Mouse (Mus musculus): ENCODE results near the gene Samhd1.

The Samhd1 gene

GRCm38 (mm10) chr2:157073378-157074052 lies 61.5 kb downstream of the Samhd1 start:
- DNase-seq (ENCODE audit: low spot score in 2 of 2): no peak

DNA sequence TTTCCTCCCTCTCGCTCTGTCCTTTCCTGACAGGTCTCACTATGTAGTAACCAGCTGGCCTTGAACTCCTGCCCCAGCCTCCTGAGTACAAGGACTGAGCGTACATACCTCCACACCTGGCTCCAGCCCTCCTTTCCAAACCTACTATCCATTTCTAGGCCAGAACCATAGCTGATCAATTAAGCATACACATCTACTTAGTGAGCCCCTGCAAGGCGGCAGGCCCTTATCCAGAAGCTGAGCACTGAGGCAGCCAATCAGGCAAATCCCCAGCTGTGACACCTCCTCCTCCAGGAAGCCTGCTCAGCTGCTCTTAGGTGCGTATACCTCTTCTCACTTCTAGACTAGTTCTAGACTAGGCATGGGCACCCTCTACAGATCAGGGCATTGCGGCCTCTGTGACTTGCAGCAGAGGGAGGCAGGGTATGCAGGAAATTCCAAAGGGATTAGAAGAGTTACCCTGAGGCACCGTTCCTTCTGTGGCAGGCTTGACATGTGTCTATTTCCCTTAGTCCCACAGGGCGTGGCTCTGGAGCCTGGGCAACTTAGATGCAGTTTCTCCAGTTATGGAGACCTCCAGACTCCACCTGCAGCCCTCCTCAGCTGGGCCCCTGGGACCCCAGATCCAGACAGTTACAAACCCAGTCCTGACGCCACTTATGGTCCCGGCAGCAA lies 62.6 kb downstream of the Samhd1 start:
- DNase-seq (ENCODE audit: low spot score in 2 of 2): no peak

- peak; percentile 63 to 74 for DNase-seq (ENCODE audit: low spot score in 2 of 2)
Measured at GRCm38 (mm10) chr2:157071556-157071955, 63.5 kb downstream of the Samhd1 start.

DNA sequence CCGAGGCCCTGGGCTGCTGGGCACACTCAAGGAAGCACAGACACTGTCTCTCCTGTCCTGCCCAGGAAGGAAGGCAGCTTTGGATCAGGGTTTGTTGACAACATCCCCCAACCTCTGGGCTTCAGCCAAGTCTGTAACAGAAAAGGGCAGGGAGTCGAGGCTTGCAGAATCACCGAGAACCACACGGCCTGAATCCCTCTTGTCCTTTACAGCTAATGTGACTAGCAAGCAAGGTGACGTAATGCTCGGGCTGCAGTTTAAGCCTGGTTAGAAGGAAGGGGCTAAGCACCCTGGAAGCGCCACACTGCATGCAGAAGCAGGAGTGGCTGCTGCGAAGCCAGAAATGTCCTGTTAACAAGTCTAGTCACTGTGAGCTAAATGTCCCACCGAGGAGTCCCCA lies 64.7 kb downstream of the Samhd1 start:
- peak in 1 of 2 experiments; percentile 37 for DNase-seq (ENCODE audit: low spot score in 2 of 2)

- DNase-seq (ENCODE audit: low spot score in 2 of 2): no peak
Measured at GRCm38 (mm10) chr2:157069755-157070315, 65.2 kb downstream of the Samhd1 start.

DNA sequence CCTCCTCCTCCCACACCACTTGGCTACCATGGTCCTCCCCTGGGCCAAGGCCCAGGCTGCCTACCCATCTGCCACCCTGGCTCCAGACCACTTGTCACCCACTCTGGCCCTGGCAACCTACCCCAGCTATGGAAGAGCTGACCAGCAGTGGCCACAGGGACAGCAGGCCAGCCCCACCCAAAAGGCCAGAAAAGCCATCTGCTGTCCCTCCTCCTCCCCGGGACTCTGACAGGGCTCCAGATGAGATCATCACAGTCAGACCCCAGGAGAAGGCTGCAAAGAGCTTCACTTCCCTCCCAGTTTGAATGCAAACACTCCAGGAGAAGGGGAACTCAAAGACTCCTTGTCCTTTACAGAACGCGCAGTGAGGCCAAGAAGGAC lies 65.7 kb downstream of the Samhd1 start:
- DNase-seq (ENCODE audit: low spot score in 2 of 2): no peak

DNA sequence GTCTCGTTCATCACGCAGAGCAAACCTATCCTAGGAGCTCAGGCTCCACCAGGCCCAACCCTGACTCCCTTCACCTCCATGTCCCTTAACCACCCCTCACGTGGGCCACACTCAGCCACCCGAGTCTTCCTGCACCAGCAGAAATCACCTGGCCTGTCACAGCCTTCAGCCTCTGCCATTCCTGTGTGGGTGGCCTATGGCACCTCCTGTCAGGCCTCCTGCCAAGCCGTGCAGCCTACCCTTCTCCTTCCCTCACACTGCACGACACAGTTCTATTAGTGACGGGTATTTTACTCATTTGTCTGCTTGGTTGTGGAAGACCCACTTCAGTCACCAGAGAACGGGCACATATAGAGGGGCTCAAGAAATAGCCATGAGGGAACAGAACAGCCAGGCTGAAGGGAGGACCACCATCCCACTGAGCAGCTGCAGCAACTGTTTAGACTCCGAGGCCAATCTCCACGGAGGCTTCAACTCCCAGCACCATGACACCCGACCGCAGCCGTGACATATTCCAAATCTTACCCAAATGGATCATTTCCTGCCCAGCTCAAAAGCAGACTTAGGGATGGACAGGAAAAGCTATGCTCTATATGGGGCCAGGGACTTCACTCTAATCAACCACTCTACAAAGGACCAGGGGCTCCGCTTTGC lies 66.2 kb downstream of the Samhd1 start:
- DNase-seq (ENCODE audit: low spot score in 2 of 2): no peak

GRCm38 (mm10) chr2:157066731-157067430 lies 68.2 kb downstream of the Samhd1 start:
- no peak for DNase-seq (ENCODE audit: low spot score in 2 of 2)

- DNase-seq (ENCODE audit: low spot score in 2 of 2): no peak
Measured at GRCm38 (mm10) chr2:157065879-157066226, 69.2 kb downstream of the Samhd1 start.

DNA sequence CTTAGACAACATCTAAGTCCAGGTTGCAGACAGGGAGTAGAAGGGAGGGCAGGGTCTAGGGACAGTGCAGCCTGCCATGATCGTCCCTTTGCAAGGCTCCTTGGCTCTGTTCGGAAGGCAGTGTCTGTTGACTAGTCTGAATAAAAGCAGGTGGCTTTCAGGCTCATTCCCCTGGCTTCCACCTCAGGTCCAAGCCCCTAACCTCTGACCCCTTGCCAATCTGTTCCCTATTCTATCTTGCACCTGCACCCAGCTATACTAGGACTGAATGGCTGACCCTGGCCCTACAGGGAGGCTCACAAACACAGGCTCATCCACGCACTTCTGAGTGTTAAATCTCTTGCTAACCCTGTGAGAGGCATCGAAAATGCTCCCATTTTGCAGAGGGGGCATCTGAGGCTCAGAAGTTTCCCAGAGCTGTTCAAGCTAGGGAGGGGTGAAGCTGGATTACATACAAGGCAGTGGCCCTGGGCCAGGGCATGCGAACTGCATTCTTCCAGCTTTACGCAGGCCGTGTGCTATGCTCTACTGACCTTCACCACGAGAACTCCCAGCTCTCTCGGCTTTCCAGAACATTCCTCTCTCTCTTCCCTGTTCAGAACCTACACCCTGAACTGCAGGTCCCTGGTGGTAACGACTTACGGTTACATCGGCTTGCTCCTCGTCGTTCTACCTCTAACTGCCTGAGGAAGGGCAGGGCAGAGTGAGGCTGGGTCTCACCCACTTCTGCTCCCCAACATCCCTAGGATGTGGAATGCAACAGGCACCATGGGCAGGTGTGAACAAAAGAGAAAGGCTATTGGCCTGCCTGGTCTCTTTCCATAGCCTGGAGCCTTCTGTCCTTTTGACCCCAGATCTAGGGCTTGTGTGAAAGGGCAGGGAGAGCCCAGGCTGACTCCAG lies 69.8 kb downstream of the Samhd1 start:
- peak in 1 of 2 experiments; percentile 58 for DNase-seq (ENCODE audit: low spot score in 2 of 2)

GRCm38 (mm10) chr2:157064136-157064535 lies 70.9 kb downstream of the Samhd1 start:
- no peak for DNase-seq (ENCODE audit: low spot score in 2 of 2)

- DNase-seq (ENCODE audit: low spot score in 2 of 2): no peak
Measured at GRCm38 (mm10) chr2:157063241-157063700, 71.8 kb downstream of the Samhd1 start.

DNA sequence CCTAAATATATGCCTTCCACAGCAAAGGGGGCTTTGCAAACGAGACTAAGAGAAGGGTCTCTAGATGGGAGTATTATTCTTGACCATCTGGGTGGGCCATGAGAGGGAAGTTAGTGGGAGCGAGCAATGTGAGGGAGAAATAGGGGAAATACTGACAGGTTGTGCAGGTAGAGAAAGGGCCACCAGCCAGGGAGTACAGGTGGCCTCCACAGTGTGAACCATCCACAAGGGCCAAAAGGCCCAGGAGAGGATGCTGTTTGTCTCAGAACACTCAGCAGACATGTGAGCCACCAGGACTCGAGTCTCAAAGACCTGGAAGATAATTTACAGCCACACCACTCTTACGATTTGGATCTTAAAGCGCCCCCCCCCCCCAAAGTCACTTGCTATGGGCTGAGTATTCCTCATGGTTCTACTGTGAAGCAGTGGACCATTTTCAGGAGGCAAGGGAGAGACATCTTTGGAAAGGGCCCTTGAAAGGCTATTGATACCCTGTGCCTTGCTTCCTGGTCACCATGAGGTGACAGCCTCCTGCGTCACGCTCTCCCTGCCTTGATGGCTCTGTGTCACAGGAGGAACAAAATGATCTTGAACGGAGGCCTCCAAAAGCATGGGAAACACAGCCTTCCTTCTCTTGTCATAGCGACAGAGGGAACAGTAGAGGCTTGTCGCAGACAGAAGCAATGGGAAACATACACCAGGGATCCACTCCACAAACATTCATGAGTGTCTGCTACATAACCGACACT lies 74.3 kb downstream of the Samhd1 start:
- DNase-seq (ENCODE audit: low spot score in 2 of 2): no peak

- DNase-seq (ENCODE audit: low spot score in 2 of 2): no peak
Measured at GRCm38 (mm10) chr2:157060037-157060436, 75.0 kb downstream of the Samhd1 start.

DNA sequence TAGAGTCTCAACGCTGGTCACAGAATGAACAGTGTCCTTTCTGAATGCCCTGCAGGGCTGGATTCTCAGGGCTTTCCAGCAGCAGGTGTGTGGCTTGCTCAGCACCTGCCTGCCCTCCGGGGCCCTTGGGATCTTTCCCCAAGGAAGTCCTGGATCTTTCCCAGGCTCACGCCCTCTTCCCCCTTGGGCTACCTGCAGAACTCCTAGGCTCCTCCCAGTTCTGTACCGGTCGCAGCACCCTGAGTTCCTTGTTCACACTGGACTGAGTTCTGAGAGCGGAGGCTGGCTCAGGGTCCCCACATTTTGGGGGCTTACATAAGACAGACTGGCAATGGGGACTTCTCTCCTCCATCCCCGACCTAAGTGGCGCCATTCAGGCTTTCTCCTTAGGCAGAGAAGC lies 75.9 kb downstream of the Samhd1 start:
- DNase-seq (ENCODE audit: low spot score in 2 of 2): no peak

GRCm38 (mm10) chr2:157058342-157058998 lies 76.6 kb downstream of the Samhd1 start:
- peak; percentile 73 to 83 for DNase-seq (ENCODE audit: low spot score in 2 of 2)

DNA sequence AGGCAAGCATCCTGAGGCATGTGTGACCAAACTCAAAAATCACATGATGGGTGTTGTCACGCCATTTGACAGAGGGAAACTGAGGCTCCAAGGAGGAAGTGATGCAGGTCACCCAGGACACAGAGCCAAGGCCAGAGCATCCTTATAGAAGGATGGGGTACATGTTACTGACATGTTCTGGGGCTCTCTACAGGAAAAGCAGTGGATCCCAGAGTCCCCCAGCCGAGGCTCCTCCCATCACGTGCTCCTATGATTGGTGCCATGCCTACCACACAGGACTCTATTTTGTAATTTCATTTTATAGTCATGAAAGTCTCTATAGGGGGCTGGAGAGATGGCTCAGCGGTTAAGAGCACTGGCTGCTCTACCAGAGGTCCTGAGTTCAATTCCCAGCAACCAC lies 77.3 kb downstream of the Samhd1 start:
- no peak for DNase-seq (ENCODE audit: low spot score in 2 of 2)

DNA sequence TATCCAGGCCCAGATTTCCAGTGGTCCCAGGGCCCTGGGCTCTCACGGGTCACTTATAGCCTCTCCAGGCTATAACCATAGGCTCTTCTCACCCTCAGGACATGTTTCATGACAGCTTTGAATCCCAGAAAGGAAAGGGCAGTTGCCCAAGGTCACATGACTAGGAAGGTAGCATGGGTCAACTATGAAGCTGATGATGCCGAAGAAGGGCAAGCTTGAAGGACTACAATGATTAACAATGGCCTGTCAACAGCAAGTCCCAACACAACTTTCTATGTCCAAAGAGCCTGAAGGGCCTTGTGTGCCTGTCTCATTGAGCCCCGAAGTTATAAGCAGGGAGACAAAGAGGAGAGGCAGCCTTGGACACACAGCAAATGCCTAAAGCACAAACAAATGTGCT lies 77.9 kb downstream of the Samhd1 start:
- DNase-seq (ENCODE audit: low spot score in 2 of 2): no peak

DNA sequence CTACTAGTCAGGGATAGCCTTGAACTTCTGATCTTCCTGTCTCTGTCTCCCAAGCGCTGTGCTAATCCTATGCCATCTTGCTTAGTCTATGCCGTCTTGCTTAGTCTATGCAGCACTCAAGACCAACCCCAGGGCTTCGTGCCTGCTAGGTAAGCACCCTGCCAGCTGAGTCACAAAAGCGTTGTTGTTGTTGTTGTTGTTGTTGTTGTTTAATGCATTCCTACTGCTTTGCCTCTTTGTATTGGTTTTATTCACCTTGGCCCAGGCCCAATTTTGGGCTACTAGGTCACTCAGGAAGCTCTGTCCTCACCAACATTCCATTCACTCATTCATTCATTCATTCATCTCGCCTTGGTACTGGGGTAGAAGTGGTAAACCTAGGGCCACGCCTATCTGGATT lies 79.3 kb downstream of the Samhd1 start:
- DNase-seq (ENCODE audit: low spot score in 2 of 2): no peak

DNA sequence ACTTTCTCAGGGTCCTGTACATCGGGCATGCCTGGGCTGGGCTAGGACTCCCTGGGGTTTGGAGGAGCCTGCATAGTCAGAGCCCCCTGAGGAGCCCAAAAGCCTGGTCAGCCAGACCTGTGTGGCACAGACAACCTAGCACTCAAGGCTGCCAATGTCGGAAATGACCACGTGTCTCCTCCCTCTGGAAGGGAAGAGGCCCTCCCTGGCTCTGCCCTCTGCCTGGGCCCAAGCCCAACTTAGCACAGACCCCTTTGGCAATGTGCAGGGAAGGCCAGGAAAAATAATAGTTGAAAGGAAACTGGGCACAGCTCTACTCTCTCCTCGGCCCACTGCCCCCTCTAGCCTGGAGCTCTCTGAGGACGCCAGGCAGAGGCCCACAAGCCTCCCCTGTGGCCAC lies 80.2 kb downstream of the Samhd1 start:
- DNase-seq (ENCODE audit: low spot score in 2 of 2): no peak
